Mouse (Mus musculus): ENCODE results near the gene Vmn1r67. TPM values are rescaled to one million over a fixed set of nuclear protein-coding genes. Genes with fewer than 3 reads are reported as not detected.

The Vmn1r67 gene
- polyA plus RNA-seq (2014; fragmentation: Nextera tagmentation; extraction: Ambion mirVana), result not detected in 2 replicates

DNA sequence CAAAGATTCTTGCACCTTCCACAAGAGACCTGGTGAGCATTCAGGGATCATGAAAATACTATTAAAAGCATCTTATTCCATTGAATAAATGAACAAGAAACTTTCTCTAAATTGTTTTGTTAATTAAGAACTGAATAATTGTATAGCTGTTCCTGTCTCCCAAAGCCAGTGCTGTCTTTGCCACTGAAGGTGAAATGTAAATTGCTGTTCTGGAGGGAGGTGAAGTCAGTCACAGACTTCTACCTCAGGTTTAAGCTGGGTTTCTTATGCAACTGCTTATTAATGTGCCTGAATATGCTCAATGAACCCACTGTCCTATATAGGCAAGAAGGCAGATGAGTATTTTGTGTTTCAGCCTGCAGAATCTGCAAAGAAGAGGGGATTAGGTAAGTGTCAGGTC is at the start of gene Vmn1r67:
Gene Vmn1r67 (plus strand): TSS at position 301 of the 400 bp plus-strand sequence.
- peaks cover 3% of the 10 kb centered on the region; the same call in 1 of the 2 replicates for H3K9me3 ChIP-seq (ENCODE audit: control insufficient read depth, low read length)
- H3K27me3 ChIP-seq (ENCODE audit: control insufficient read depth, insufficient read depth, low read length), result no peaks in the 10 kb centered on the region
- H3K27ac ChIP-seq (ENCODE audit: low read depth, low read length), result no peak within 1 kb of the TSS
- no peaks in the 10 kb centered on the region for H3K36me3 ChIP-seq (ENCODE audit: control insufficient read depth, insufficient read depth, low read length)
- H3K4me2 ChIP-seq, result no peak within 1 kb of the TSS
- ATAC-seq (ENCODE audit: low FRiP score), result no peak
- H3K9ac ChIP-seq (ENCODE audit: low read length), result no peak within 1 kb of the TSS
- no peak within 1 kb of the TSS for H3K4me3 ChIP-seq (ENCODE audit: low read depth, low read length)
- DNase-seq (ENCODE audit: low spot score, missing footprints), result no peak
- H3K4me1 ChIP-seq (ENCODE audit: control insufficient read depth, insufficient read depth, low read length), result no peaks in the 10 kb centered on the region

DNA sequence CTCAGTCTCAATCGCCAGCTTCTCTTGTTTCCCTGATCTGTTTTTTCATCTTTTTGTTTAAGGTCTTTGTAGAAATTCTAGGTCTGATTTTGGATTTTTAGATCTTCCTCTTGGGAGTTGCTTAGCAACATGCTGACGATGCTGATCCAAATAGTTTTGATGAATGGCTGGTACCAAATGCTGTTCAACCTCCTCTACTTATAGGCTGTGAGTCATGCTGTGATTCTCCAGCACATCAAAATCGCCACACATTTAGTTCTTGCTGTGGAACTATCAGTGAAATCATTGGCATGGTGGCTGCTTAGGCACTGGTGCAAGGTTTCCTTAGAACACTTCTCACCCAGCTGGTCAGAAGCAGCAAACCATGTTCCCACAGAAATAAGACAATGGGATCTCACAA is 15.0 kb downstream of the Vmn1r67 start:
- Histone ChIP-seq H3K27me3 (ENCODE audit: control insufficient read depth, insufficient read depth, low read length) (no peaks in the 10 kb centered on the region), H3K9ac (ENCODE audit: low read length) (no peak overlapping the region), H3K4me1 (ENCODE audit: control insufficient read depth, insufficient read depth, low read length) (no peaks in the 10 kb centered on the region), H3K27ac (ENCODE audit: low read depth, low read length) (no peak overlapping the region), H3K36me3 (ENCODE audit: control insufficient read depth, insufficient read depth, low read length) (no peaks in the 10 kb centered on the region), H3K4me3 (ENCODE audit: low read depth, low read length) (no peak overlapping the region), H3K9me3 (ENCODE audit: control insufficient read depth, low read length) (peaks cover 12% of the 10 kb centered on the region; the same call in 1 of the 2 replicates), H3K4me2 (no peak overlapping the region)
- 82% methylated on average over 3 of the region's 3 CpGs for WGBS
- DNase-seq (ENCODE audit: low spot score, missing footprints) (no peak), ATAC-seq (ENCODE audit: low FRiP score) (no peak)

DNA sequence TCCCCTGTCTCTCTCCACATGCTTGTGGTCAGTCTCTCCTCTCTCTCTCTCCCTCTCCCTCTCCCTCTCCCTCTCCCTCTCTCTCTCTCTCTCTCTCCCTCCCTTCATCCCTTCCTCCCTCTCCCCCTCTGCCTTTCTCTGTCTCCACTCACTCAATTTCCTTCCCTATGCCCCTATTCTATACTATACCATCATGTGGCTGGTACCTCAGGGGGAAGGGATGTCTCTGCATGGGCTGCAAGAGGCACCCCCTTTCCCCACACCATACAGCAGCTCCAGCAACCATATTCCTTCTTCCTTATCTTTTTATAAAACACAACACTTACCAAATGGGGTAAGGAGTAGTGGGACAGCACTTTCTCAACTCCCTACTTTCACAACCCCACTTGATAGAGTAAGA is 36.7 kb downstream of the Vmn1r67 start:
- DNase-seq (ENCODE audit: low spot score, missing footprints) (no peak), ATAC-seq (ENCODE audit: low FRiP score) (no peak)
- H3K4me1 ChIP-seq (ENCODE audit: control insufficient read depth, insufficient read depth, low read length), result no peaks in the 10 kb centered on the region
- no peaks in the 10 kb centered on the region for H3K27me3 ChIP-seq (ENCODE audit: control insufficient read depth, insufficient read depth, low read length)
- H3K9ac ChIP-seq (ENCODE audit: low read length), result no peak overlapping the region
- peaks cover 3% of the 10 kb centered on the region; the same call in 1 of the 2 replicates for H3K9me3 ChIP-seq (ENCODE audit: control insufficient read depth, low read length)
- H3K27ac ChIP-seq (ENCODE audit: low read depth, low read length), result no peak overlapping the region
- no peaks in the 10 kb centered on the region for H3K36me3 ChIP-seq (ENCODE audit: control insufficient read depth, insufficient read depth, low read length)
- no peak overlapping the region for H3K4me2 ChIP-seq
- H3K4me3 ChIP-seq (ENCODE audit: low read depth, low read length), result no peak overlapping the region

DNA sequence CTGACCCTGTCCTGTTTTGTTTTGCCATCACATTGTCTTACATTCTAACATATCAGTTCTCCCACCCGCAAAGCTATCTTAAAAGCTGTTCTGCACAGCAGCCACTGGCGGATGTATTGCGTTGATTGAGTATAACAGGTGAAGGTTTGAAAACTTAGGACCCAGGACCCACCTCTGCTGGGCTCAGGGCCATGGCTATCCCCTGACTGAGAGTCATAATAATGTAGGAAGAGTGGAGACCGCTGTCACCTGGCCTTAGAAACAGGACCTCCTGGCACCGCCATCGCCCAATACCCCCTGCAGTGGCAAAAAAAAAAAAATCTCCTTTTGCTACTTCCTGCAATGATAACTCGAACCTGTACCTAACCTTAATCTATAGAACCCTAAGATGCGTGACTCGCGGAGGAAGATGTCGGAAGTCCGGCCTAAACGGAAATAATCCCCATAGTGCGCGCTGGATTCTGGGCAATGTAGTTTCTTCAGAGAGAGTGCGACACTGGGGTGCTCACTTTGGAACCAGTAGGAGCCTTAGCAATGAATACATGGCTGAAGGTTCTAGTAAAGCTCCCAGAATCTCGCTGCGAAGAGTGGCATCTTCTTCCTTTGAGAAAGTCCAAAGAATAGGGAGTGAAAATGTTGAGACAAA is 37.6 kb downstream of the Vmn1r67 start:
- Histone ChIP-seq H3K27ac (ENCODE audit: low read depth, low read length) (no peak overlapping the region), H3K36me3 (ENCODE audit: control insufficient read depth, insufficient read depth, low read length) (no peaks in the 10 kb centered on the region), H3K4me2 (peak overlapping the region; percentile 17; the same call in 1 of the 2 replicates), H3K9ac (ENCODE audit: low read length) (no peak overlapping the region), H3K4me1 (ENCODE audit: control insufficient read depth, insufficient read depth, low read length) (no peaks in the 10 kb centered on the region), H3K4me3 (ENCODE audit: low read depth, low read length) (peak overlapping the region; percentile 20), H3K9me3 (ENCODE audit: control insufficient read depth, low read length) (peaks cover 3% of the 10 kb centered on the region; the same call in 1 of the 2 replicates), H3K27me3 (ENCODE audit: control insufficient read depth, insufficient read depth, low read length) (no peaks in the 10 kb centered on the region)
- DNase-seq (ENCODE audit: low spot score, missing footprints) (no peak), ATAC-seq (ENCODE audit: low FRiP score) (peak; percentile 64; the same call in 1 of the 2 replicates)
- WGBS, result 61% methylated on average over 18 of the region's 18 CpGs

DNA sequence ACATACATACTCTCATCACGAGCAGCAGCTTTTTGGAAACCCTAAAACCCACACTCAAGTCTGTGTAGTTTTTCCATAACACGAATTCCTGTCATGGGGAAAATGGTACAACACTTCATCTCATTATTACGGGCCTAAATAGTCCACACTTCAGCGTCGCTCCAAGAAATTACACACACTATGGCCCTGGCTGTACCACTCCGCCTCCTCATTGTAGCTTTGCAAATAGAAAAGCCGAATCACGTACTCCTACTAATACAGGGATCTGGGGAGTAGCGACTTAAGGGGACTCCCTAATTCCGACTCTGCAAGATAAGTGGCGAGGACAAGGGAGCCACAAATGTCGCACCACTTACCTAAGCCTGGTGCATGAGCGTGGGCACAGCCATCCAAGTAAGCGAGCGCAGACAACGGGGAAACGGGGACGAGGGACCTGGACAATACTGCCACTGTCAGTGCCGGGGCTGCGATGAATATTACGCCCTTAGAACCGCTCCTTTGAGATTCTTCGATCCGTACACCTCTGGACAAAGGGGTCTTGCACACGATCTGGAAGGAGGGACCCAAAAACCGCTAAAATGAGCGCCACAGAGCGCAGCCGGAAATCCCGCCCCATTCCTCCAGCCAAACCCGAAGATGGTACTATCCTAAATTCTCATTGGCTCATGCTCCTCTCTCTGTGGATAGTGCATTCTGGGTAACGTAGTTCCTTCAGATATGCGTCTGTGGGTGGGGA is 51.8 kb downstream of the Vmn1r67 start, which contains the start of gene Zik1:
Gene Zik1 (minus strand): TSS at position 609 of the 736 bp plus-strand sequence.
- Histone ChIP-seq H3K4me2 (peak within 1 kb of the TSS; percentile 42), H3K4me3 (ENCODE audit: low read depth, low read length) (peak within 1 kb of the TSS; percentile 62), H3K4me1 (ENCODE audit: control insufficient read depth, insufficient read depth, low read length) (no peaks in the 10 kb centered on the region), H3K36me3 (ENCODE audit: control insufficient read depth, insufficient read depth, low read length) (peaks cover 18% of the 10 kb centered on the region), H3K27me3 (ENCODE audit: control insufficient read depth, insufficient read depth, low read length) (no peaks in the 10 kb centered on the region), H3K27ac (ENCODE audit: low read depth, low read length) (no peak within 1 kb of the TSS; the same call in 1 of the 2 replicates), H3K9ac (ENCODE audit: low read length) (peak within 1 kb of the TSS; percentile 83), H3K9me3 (ENCODE audit: control insufficient read depth, low read length) (no peaks in the 10 kb centered on the region)
- DNase-seq (ENCODE audit: low spot score, missing footprints) (peak; percentile 99), ATAC-seq (ENCODE audit: low FRiP score) (peak; percentile 98)
- WGBS, result 2% methylated on average over 33 of the region's 33 CpGs

DNA sequence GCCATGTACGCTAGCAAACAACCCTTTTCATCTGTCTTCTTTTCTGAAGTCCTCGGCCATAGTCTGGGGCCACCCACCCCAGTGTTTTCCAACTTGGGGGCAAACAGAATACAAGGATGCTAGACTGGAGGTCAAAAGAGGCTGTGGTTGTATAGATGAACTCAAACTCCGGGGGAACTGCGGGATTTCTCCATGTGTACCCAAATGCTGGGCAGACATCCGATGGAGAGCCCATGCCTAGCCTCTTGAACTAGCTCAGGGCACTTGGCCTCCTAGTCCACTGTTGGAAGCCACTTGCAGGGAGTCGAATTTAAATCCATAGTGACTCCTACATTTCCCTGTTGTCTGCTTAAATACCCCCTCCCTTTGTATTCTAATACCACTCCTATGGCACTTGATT is 52.4 kb downstream of the Vmn1r67 start:
- Histone ChIP-seq H3K27ac (ENCODE audit: low read depth, low read length) (no peak overlapping the region), H3K9me3 (ENCODE audit: control insufficient read depth, low read length) (no peaks in the 10 kb centered on the region), H3K36me3 (ENCODE audit: control insufficient read depth, insufficient read depth, low read length) (peaks cover 14% of the 10 kb centered on the region), H3K4me3 (ENCODE audit: low read depth, low read length) (peak overlapping the region; percentile 62), H3K4me1 (ENCODE audit: control insufficient read depth, insufficient read depth, low read length) (no peaks in the 10 kb centered on the region), H3K4me2 (peak overlapping the region; percentile 42), H3K9ac (ENCODE audit: low read length) (peak overlapping the region; percentile 20; the same call in 1 of the 2 replicates), H3K27me3 (ENCODE audit: control insufficient read depth, insufficient read depth, low read length) (no peaks in the 10 kb centered on the region)
- no peak; the same call in 1 of the 2 replicates for ATAC-seq (ENCODE audit: low FRiP score)
- WGBS, result 29% methylated on average over 6 of the region's 6 CpGs
- DNase-seq (ENCODE audit: low spot score, missing footprints), result peak; percentile 86

Other genes with a start within 250 kb of the Vmn1r67 start
- gene Vmn1r66, start 165.3 kb upstream of the Vmn1r67 start, polyA plus RNA-seq (2014; fragmentation: Nextera tagmentation; extraction: Ambion mirVana), result not detected in 2 replicates
- 55.3 and 56.0 TPM in 2 replicates for gene Zik1, start 52.1 kb downstream of the Vmn1r67 start, polyA plus RNA-seq (2014; fragmentation: Nextera tagmentation; extraction: Ambion mirVana)
- not detected in 2 replicates for gene Vmn1r68, start 115.2 kb downstream of the Vmn1r67 start, polyA plus RNA-seq (2014; fragmentation: Nextera tagmentation; extraction: Ambion mirVana)
- gene Vmn1r69, start 170.3 kb downstream of the Vmn1r67 start, polyA plus RNA-seq (2014; fragmentation: Nextera tagmentation; extraction: Ambion mirVana), result not detected in 2 replicates
- not detected in 2 replicates for gene Vmn1r70, start 188.2 kb downstream of the Vmn1r67 start, polyA plus RNA-seq (2014; fragmentation: Nextera tagmentation; extraction: Ambion mirVana)
- not detected in 2 replicates for gene Nlrp4b, start 244.5 kb downstream of the Vmn1r67 start, polyA plus RNA-seq (2014; fragmentation: Nextera tagmentation; extraction: Ambion mirVana)

Measured in midbrain, embryonic 11.5 days (tissue).